Mouse (Mus musculus) small intestine, adult 2 months (tissue): Measurements from ENCODE around the gene Klf1.

Source experiments
- CTCF ChIP-seq: fragments of 200-500 bp; IDR thresholded peaks from 2 replicates; pipeline ENCODE4 v1.5.1; 2012; ENCODE audit warnings: low read depth, mild to moderate bottlenecking, control low read depth, inconsistent platforms, low read length, moderate library complexity, mixed read lengths; ENCODE audit not compliant: insufficient replicate concordance, insufficient read length; ENCODE audit errors: extremely low read depth
- POLR2A ChIP-seq: fragments of 200-500 bp; IDR thresholded peaks from 2 replicates; pipeline ENCODE4 v1.6.1; 2012; ENCODE audit warnings: low read depth, mild to moderate bottlenecking, control low read depth, inconsistent platforms, low read length, moderate library complexity

- no peak for TF ChIP-seq POLR2A
- peak; percentile 34; the same call in 1 of the 2 replicates for TF ChIP-seq CTCF
These were observed 45.0 kb downstream of the Klf1 start, which contains the start of gene Rtbdn for GRCm38 (mm10) chr8:84946528-84947240.
